In genomic region chr7:126696886-126697285, GRCm38 (mm10) we compare ENCODE assay signal across 8 mouse cellular contexts. TPM values are rescaled to one million over a fixed set of nuclear protein-coding genes. Genes with fewer than 3 reads are reported as not detected.
DNase-seq lines count a peak whose midpoint lies in the region; ATAC-seq and TF ChIP-seq lines count a peak whose summit lies in the region.

No protein-coding gene starts in this region.

- peak overlapping the region; percentile 91 for H3K4me2 ChIP-seq in forebrain, embryonic 14.5 days (ENCODE audit: low read length)
- H3K4me2 ChIP-seq in liver, embryonic 14.5 days (ENCODE audit: low read depth) = peak overlapping the region; percentile 91

- peaks cover 22% of the 10 kb centered on the region for H3K4me1 ChIP-seq in forebrain, embryonic 14.5 days (ENCODE audit: control insufficient read depth, insufficient read depth, low read length)
- H3K4me1 ChIP-seq in liver, embryonic 14.5 days (replicated peaks; ENCODE audit: control insufficient read depth in 2 of 2, insufficient read depth in 2 of 2, low read length in 1 of 2) = peaks cover 4 to 10% of the 10 kb centered on the region in 2 experiments; a peak in 3 of 4 replicates

- H3K79me3 ChIP-seq in C2C12 (ENCODE audit: low read depth) = peaks cover 11% of the 10 kb centered on the region

- peak overlapping the region; percentile 20 for H3ac ChIP-seq in C2C12 (ENCODE audit: control insufficient read depth, insufficient read length, low read depth)

- H3K9me3 ChIP-seq in forebrain, embryonic 14.5 days (replicated peaks; ENCODE audit: control insufficient read depth, low read length) = no peaks in the 10 kb centered on the region
- H3K9me3 ChIP-seq in liver, embryonic 14.5 days (ENCODE audit: control insufficient read depth, low read length) = no peaks in the 10 kb centered on the region

- peak overlapping the region; percentile 75 for H3K4me3 ChIP-seq in C2C12 (ENCODE audit: insufficient read depth, poor library complexity, severe bottlenecking)
- H3K4me3 ChIP-seq in forebrain, embryonic 14.5 days (ENCODE audit: low read depth, low read length) = peak overlapping the region; percentile 75
- H3K4me3 ChIP-seq in liver, embryonic 14.5 days (ENCODE audit: insufficient read depth in 1 of 2, low read depth in 2 of 2, low read length in 2 of 2) = peak overlapping the region; percentile 70 to 75

- H3K79me2 ChIP-seq in C2C12 (ENCODE audit: control insufficient read depth, insufficient read depth) = peaks cover 24% of the 10 kb centered on the region

- H3K36me3 ChIP-seq in C2C12 (ENCODE audit: control insufficient read depth, insufficient read depth) = peaks cover 6% of the 10 kb centered on the region
- H3K36me3 ChIP-seq in forebrain, embryonic 14.5 days (ENCODE audit: control insufficient read depth, insufficient read depth, low read length) = peaks cover 27% of the 10 kb centered on the region
- no peaks in the 10 kb centered on the region for H3K36me3 ChIP-seq in liver, embryonic 14.5 days (replicated peaks; ENCODE audit: control insufficient read depth, insufficient read depth, low read depth)

- H3K27ac ChIP-seq in forebrain, embryonic 14.5 days (ENCODE audit: low read depth, low read length) = no peak overlapping the region
- H3K27ac ChIP-seq in liver, embryonic 14.5 days = no peak overlapping the region

- peak; percentile 83 for DNase-seq in heart, adult 11 months
- no peak for DNase-seq in heart, postnatal 4 days
- DNase-seq in forebrain, embryonic 14.5 days (ENCODE audit: low spot score) = no peak
- no peak for DNase-seq in liver, embryonic 14.5 days (ENCODE audit: low read depth in 3 of 3, low spot score in 3 of 3)
- DNase-seq in ovary, adult 18-20 months (ENCODE audit: low spot score) = no peak
- no peak for DNase-seq in gastrocnemius, adult 18-20 months (ENCODE audit: low spot score)
- no peak for DNase-seq in kidney, adult 9 months

- no peak for TF ChIP-seq EP300 in liver, embryonic 14.5 days (IDR thresholded peaks at IDR 0.05; ENCODE audit: low read depth)

- H3K27me3 ChIP-seq in C2C12 (ENCODE audit: control insufficient read depth, insufficient read depth, insufficient read length) = no peaks in the 10 kb centered on the region
- H3K27me3 ChIP-seq in forebrain, embryonic 14.5 days (replicated peaks; ENCODE audit: control insufficient read depth, insufficient read depth, low read length) = no peaks in the 10 kb centered on the region
- no peaks in the 10 kb centered on the region for H3K27me3 ChIP-seq in liver, embryonic 14.5 days (ENCODE audit: control insufficient read depth, insufficient read depth, low read length)

- no peak for TF ChIP-seq CTCF in C2C12 (IDR thresholded peaks at IDR 0.05; ENCODE audit: control insufficient read depth, insufficient read depth, insufficient read length)
- TF ChIP-seq CTCF in liver, embryonic 14.5 days (IDR thresholded peaks at IDR 0.05; ENCODE audit: low read depth) = no peak

- no peak for ATAC-seq in forebrain, embryonic 14.5 days
- ATAC-seq in liver, embryonic 14.5 days (ENCODE audit: insufficient read depth) = no peak

- 76% methylated on average over 3 of the region's 3 CpGs for WGBS in forebrain, embryonic 14.5 days
- 58% methylated on average over 3 of the region's 3 CpGs for WGBS in liver, embryonic 14.5 days (ENCODE audit: insufficient replicate concordance)

- H3K9ac ChIP-seq in forebrain, embryonic 14.5 days (ENCODE audit: low read length) = peak overlapping the region; percentile 78
- peak overlapping the region; percentile 65 for H3K9ac ChIP-seq in liver, embryonic 14.5 days (replicated peaks)

TF ChIP-seq in C2C12, 6 proteins besides CTCF, POLR2A, EP300 and RAD21:
- TF ChIP-seq FOSL1 (IDR thresholded peaks at IDR 0.05; ENCODE audit: insufficient read depth, low read length, poor library complexity, severe bottlenecking) (no peak), CEBPB (IDR thresholded peaks at IDR 0.05; ENCODE audit: low read depth) (no peak), MYOD1 (IDR thresholded peaks at IDR 0.05; ENCODE audit: control insufficient read depth, insufficient read length, low read depth) (no peak), USF1 (IDR thresholded peaks at IDR 0.05; ENCODE audit: low read depth) (no peak), MYOG (IDR thresholded peaks at IDR 0.05; ENCODE audit: control insufficient read depth, extremely low read depth, insufficient read length) (no peak), MAX (IDR thresholded peaks at IDR 0.05) (no peak)

RNA-seq across cellular contexts. Expression of gene Slx1b, which starts 1.3 kb away (rescaled TPM):
- total RNA-seq in heart, postnatal 4 days (2021) = 1 to 10 TPM; 7.2 to 8.1 TPM
- polyA plus RNA-seq in C2C12 (2012; fragmentation: generic; extraction: Trizol) = 5.4 TPM
- 8.8 and 10.1 TPM in 2 replicates for polyA plus RNA-seq in forebrain, embryonic 14.5 days (2014; fragmentation: Nextera tagmentation; extraction: Ambion mirVana)
- polyA plus RNA-seq in liver, embryonic 14.5 days (2012; rRNA removed) = 5.7 and 6.3 TPM in 2 replicates
- polyA plus RNA-seq in liver, embryonic 14.5 days (2014; fragmentation: Nextera tagmentation; extraction: Ambion mirVana) = 1.8 and 2.0 TPM in 2 replicates
- total RNA-seq in gastrocnemius, adult 18-20 months (2021) = 1 to 10 TPM; 1.9 to 2.8 TPM

RNA-seq across cellular contexts. Expression of gene Bola2, which starts 1.7 kb away (rescaled TPM):
- total RNA-seq in heart, postnatal 4 days (2021) = 10 to 100 TPM; 56.8 to 57.3 TPM
- 116 TPM for polyA plus RNA-seq in C2C12 (2012; fragmentation: generic; extraction: Trizol)
- 147 and 164 TPM in 2 replicates for polyA plus RNA-seq in forebrain, embryonic 14.5 days (2014; fragmentation: Nextera tagmentation; extraction: Ambion mirVana)
- polyA plus RNA-seq in liver, embryonic 14.5 days (2012; rRNA removed) = 35.8 and 69.8 TPM in 2 replicates
- polyA plus RNA-seq in liver, embryonic 14.5 days (2014; fragmentation: Nextera tagmentation; extraction: Ambion mirVana) = 97.2 and 111 TPM in 2 replicates
- 10 to 100 TPM; 37.1 to 42.2 TPM for total RNA-seq in gastrocnemius, adult 18-20 months (2021)

RNA-seq across cellular contexts. Expression of gene Coro1a, which starts 10.7 kb away (rescaled TPM):
- 1 to 10 TPM; 8.4 to 9.2 TPM for total RNA-seq in heart, postnatal 4 days (2021)
- polyA plus RNA-seq in C2C12 (2012; fragmentation: generic; extraction: Trizol) = 1.9 TPM
- polyA plus RNA-seq in forebrain, embryonic 14.5 days (2014; fragmentation: Nextera tagmentation; extraction: Ambion mirVana) = 97.2 and 111 TPM in 2 replicates
- 48.0 and 52.5 TPM in 2 replicates for polyA plus RNA-seq in liver, embryonic 14.5 days (2012; rRNA removed)
- polyA plus RNA-seq in liver, embryonic 14.5 days (2014; fragmentation: Nextera tagmentation; extraction: Ambion mirVana) = 65.6 and 81.5 TPM in 2 replicates
- 1 to 10 TPM; 2.0 to 2.4 TPM for total RNA-seq in gastrocnemius, adult 18-20 months (2021)

RNA-seq across cellular contexts. Expression of gene Sult1a1, which starts 20.7 kb away (rescaled TPM):
- 1 to 10 TPM; 5.5 to 6.6 TPM for total RNA-seq in heart, postnatal 4 days (2021)
- 0.07 TPM for polyA plus RNA-seq in C2C12 (2012; fragmentation: generic; extraction: Trizol)
- 3.3 and 5.7 TPM in 2 replicates for polyA plus RNA-seq in forebrain, embryonic 14.5 days (2014; fragmentation: Nextera tagmentation; extraction: Ambion mirVana)
- polyA plus RNA-seq in liver, embryonic 14.5 days (2012; rRNA removed) = 4.5 and 6.4 TPM in 2 replicates
- 13.1 and 15.2 TPM in 2 replicates for polyA plus RNA-seq in liver, embryonic 14.5 days (2014; fragmentation: Nextera tagmentation; extraction: Ambion mirVana)
- 10 to 100 TPM; 11.1 to 15.9 TPM for total RNA-seq in gastrocnemius, adult 18-20 months (2021)

RNA-seq across cellular contexts. Expression of gene Sgf29, which starts 47.8 kb away (rescaled TPM):
- total RNA-seq in heart, postnatal 4 days (2021) = 10 to 100 TPM; 30.9 to 33.2 TPM
- polyA plus RNA-seq in C2C12 (2012; fragmentation: generic; extraction: Trizol) = 39.3 TPM
- 61.3 and 66.1 TPM in 2 replicates for polyA plus RNA-seq in forebrain, embryonic 14.5 days (2014; fragmentation: Nextera tagmentation; extraction: Ambion mirVana)
- 19.5 and 24.7 TPM in 2 replicates for polyA plus RNA-seq in liver, embryonic 14.5 days (2012; rRNA removed)
- polyA plus RNA-seq in liver, embryonic 14.5 days (2014; fragmentation: Nextera tagmentation; extraction: Ambion mirVana) = 23.6 and 34.4 TPM in 2 replicates
- 10 to 100 TPM; 29.1 to 33.1 TPM for total RNA-seq in gastrocnemius, adult 18-20 months (2021)

Comparison
In these comparisons a context has a peak if more than half of its experiments do, and no peak if none do; other contexts are left out.
1. RNA of gene Coro1a, which starts 10.7 kb away (polyA plus RNA-seq): 97.2 to 111 TPM in forebrain, embryonic 14.5 days and 48.0 to 81.5 TPM in liver, embryonic 14.5 days; 1.9 TPM in C2C12 (single experiment); every median in the first group is over 10 times any median in the second.
2. Peak in every context shown above with its lines, with median percentiles within 50 percentile points of each other: H3K4me3 ChIP-seq.